Mouse (Mus musculus) skeletal muscle tissue, adult 2 months (tissue): ENCODE measurements at regions not wholly inside any gene's neighbourhood (a gene's known extent, or its start where the extent isn't known, plus 50 kb on each side); places are given as distances from the start of the nearest gene placed in this dataset.
A peak's percentile ranks its signal among the peaks of the same experiment; 100 is the strongest.

Experiments
- DNase-seq: peaks from one replicate; pipeline ENCODE4 v3.0.0-alpha.2; 2012; ENCODE audit warnings: low read depth, low spot score

- DNase-seq: no peak
Measured at GRCm38 (mm10) chr4:71663397-71663796, 94.4 kb downstream of the Gm11232 start.

GRCm38 (mm10) chr4:71640521-71640920 is 117.2 kb downstream of the Gm11232 start:
- no peak for DNase-seq

GRCm38 (mm10) chr4:71627088-71627487 is 130.7 kb downstream of the Gm11232 start:
- no peak for DNase-seq

- DNase-seq: no peak
Measured at GRCm38 (mm10) chr4:71626626-71627025, 131.1 kb downstream of the Gm11232 start.

- no peak for DNase-seq
Measured at GRCm38 (mm10) chr4:71624771-71625170, 133.0 kb downstream of the Gm11232 start.

- DNase-seq: no peak
Measured at GRCm38 (mm10) chr4:71613720-71614119, 144.0 kb downstream of the Gm11232 start.

- DNase-seq: no peak
Measured at GRCm38 (mm10) chr4:71585880-71586279, 171.9 kb downstream of the Gm11232 start.

GRCm38 (mm10) chr4:71560656-71561055 is 197.1 kb downstream of the Gm11232 start:
- no peak for DNase-seq

GRCm38 (mm10) chr4:71539200-71539599 is 218.6 kb downstream of the Gm11232 start:
- no peak for DNase-seq

- DNase-seq: no peak
Measured at GRCm38 (mm10) chr4:71537971-71538370, 219.8 kb downstream of the Gm11232 start.

- no peak for DNase-seq
Measured at GRCm38 (mm10) chr4:71524255-71524970, 233.4 kb downstream of the Gm11232 start.

GRCm38 (mm10) chr4:71520751-71521150 is 237.0 kb downstream of the Gm11232 start:
- DNase-seq: no peak

GRCm38 (mm10) chr4:71517921-71518404 is 239.8 kb downstream of the Gm11232 start:
- DNase-seq: no peak

- DNase-seq: no peak
Measured at GRCm38 (mm10) chr4:71506911-71507310, 250.9 kb downstream of the Gm11232 start.

GRCm38 (mm10) chr4:71489788-71490187 is 268.0 kb downstream of the Gm11232 start:
- no peak for DNase-seq

GRCm38 (mm10) chr4:71488663-71489161 is 269.1 kb downstream of the Gm11232 start:
- DNase-seq: peak; percentile 7

GRCm38 (mm10) chr4:71488059-71488458 is 269.7 kb downstream of the Gm11232 start:
- no peak for DNase-seq

- no peak for DNase-seq
Measured at GRCm38 (mm10) chr4:71480960-71481359, 276.8 kb downstream of the Gm11232 start.

GRCm38 (mm10) chr4:71470580-71470979 is 287.2 kb downstream of the Gm11232 start:
- no peak for DNase-seq

- DNase-seq: no peak
Measured at GRCm38 (mm10) chr4:71454811-71455210, 303.0 kb downstream of the Gm11232 start.

- DNase-seq: no peak
Measured at GRCm38 (mm10) chr4:71453499-71453898, 304.3 kb downstream of the Gm11232 start.

- DNase-seq: no peak
Measured at GRCm38 (mm10) chr4:71446461-71446860, 311.3 kb downstream of the Gm11232 start.

GRCm38 (mm10) chr4:71431245-71431929 is 326.4 kb downstream of the Gm11232 start:
- DNase-seq: no peak
